Mouse (Mus musculus) activated CD4-positive, CD25-positive, alpha-beta regulatory T cell, adult 9 weeks (primary cell): ENCODE measurements around the gene Gsx2. TPM values are rescaled to one million over a fixed set of nuclear protein-coding genes. Genes with fewer than 3 reads are reported as not detected.

Experiments
- polyA plus RNA-seq: library from polyadenylated mRNA; unstranded; fragments of 100-300 nt; shearing (Covaris generic); gene quantifications from one replicate; pipeline ENCODE4 v1.2.1, GENCODE M21; 2017

Gsx2 gene
- polyA plus RNA-seq, result not detected

DNA sequence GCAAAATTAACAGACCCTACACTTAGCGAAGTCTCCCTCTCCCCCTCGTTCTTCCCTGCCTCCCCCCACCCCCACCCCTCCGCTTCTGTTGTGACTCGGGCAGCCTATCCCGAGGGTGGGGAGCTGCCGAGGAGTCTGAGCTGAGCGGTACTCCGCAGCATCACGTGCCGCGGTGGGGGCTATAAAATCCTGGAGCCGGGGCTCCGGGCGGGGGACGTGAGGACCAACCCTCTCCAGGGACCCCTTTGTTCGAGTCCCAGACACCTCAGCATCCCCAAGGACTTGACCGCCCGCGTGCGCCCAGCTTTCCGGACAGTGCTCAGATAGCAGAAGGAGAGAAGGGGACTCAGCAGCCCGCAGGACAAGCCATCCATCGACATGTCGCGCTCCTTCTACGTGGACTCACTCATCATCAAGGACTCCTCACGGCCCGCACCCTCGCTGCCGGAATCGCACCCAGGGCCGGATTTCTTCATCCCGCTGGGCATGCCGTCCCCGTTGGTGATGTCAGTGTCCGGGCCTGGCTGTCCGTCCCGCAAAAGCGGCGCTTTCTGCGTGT lies at the start of gene Gsx2:
Gsx2 (plus strand) TSS at position 219 of the 559 bp plus-strand sequence.

GRCm38 (mm10) chr5:75044310-75044904 lies 31.0 kb upstream of the Gsx2 start, which contains the start of gene Chic2:
Gene Chic2 (minus strand): TSS chr5:75044774.

Other genes with a start within 250 kb of the Gsx2 start
- gene Chic2, start 30.8 kb upstream of the Gsx2 start, polyA plus RNA-seq, result 10.0 TPM
- gene Pdgfra, start 76.7 kb downstream of the Gsx2 start, polyA plus RNA-seq, result not detected